Mouse (Mus musculus) liver, postnatal 0 days (tissue): ENCODE measurements at regions not wholly inside any gene's neighbourhood (a gene's known extent, or its start where the extent isn't known, plus 50 kb on each side); places are given as distances from the start of the nearest gene placed in this dataset.

Source experiments
- CTCF ChIP-seq: sonication (generic); IDR thresholded peaks from 2 replicates; pipeline ENCODE4 v1.5.1; 2016; ENCODE audit warnings: antibody characterized with exemption, low read depth
- EP300 ChIP-seq: IDR thresholded peaks from 2 replicates; pipeline ENCODE4 v1.6.1; 2016; ENCODE audit warnings: antibody characterized with exemption, low read depth, mild to moderate bottlenecking

DNA sequence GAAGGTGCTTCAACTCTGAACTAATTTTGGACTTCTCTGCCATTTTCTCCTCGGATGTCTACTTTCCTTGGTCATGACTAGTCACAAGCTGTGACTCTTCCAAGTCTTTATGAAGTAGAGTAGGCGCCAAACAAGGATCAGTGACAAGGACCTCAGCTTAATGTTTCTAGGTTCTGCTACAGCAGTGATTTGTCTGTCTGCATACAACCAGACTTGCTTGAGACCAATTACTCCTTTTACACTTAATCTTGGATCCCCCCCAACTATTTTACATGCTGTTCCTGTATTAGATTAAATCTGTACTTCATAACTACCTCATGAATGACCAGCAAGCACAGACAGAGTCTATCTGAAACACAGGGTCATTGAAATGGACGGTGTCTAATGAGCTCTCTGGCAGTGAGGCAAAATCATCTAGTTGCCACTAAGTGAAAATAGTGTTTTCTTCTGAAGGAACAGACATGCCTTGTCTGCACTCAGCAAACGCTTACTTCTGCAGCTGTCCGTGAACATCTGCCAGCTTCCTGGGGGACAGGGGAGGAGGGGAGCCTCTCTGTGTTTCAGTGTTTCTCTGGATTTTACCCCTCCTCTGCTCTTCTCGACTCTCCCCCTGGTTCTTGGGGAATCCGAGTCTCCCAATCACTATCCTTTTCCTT lies 64.7 kb downstream of the Tmem100 start:
- TF ChIP-seq EP300, result no peak
- no peak for TF ChIP-seq CTCF
